Mouse (Mus musculus): Measurements from ENCODE around the gene Gm7534.
"Not testable (repeated sequence)": the region's sequence is repeated elsewhere in the genome, so short reads cannot be mapped to it uniquely, and the experiment has no call there.

Gene Gm7534

GRCm38 (mm10) chr4:134203340-134203896, 614 bp upstream of the Gm7534 start:
- no peak for DNase-seq (ENCODE audit: low spot score)

GRCm38 (mm10) chr4:134199371-134199770, 3.4 kb downstream of the Gm7534 start:
- no peak for DNase-seq (ENCODE audit: low spot score)

GRCm38 (mm10) chr4:134186268-134186667, 16.5 kb downstream of the Gm7534 start:
- DNase-seq (ENCODE audit: low spot score): no peak

GRCm38 (mm10) chr4:134185569-134185968, 17.2 kb downstream of the Gm7534 start:
- no peak for DNase-seq (ENCODE audit: low spot score)

GRCm38 (mm10) chr4:134183711-134184110, 19.1 kb downstream of the Gm7534 start:
- DNase-seq (ENCODE audit: low spot score): no peak

- no peak for DNase-seq (ENCODE audit: low spot score)
Observed at GRCm38 (mm10) chr4:134181825-134182224, 21.0 kb downstream of the Gm7534 start.

- no peak for DNase-seq (ENCODE audit: low spot score)
Observed at GRCm38 (mm10) chr4:134181112-134181511, 21.7 kb downstream of the Gm7534 start.

GRCm38 (mm10) chr4:134172391-134172790, 30.4 kb downstream of the Gm7534 start:
- no peak for DNase-seq (ENCODE audit: low spot score)

- no peak for DNase-seq (ENCODE audit: low spot score)
Observed at GRCm38 (mm10) chr4:134166906-134167305, 35.9 kb downstream of the Gm7534 start.

- DNase-seq (ENCODE audit: low spot score): no peak
Observed at GRCm38 (mm10) chr4:134165548-134166465, 37.0 kb downstream of the Gm7534 start.

GRCm38 (mm10) chr4:134165024-134165423, 37.8 kb downstream of the Gm7534 start:
- no peak for DNase-seq (ENCODE audit: low spot score)

GRCm38 (mm10) chr4:134164591-134164990, 38.2 kb downstream of the Gm7534 start:
- no peak for DNase-seq (ENCODE audit: low spot score)

- peak; percentile 36 for DNase-seq (ENCODE audit: low spot score)
Observed at GRCm38 (mm10) chr4:134160071-134160470, 42.7 kb downstream of the Gm7534 start.

GRCm38 (mm10) chr4:134158774-134159173, 44.0 kb downstream of the Gm7534 start:
- no peak for DNase-seq (ENCODE audit: low spot score)

- DNase-seq (ENCODE audit: low spot score): no peak
Observed at GRCm38 (mm10) chr4:134157558-134157957, 45.2 kb downstream of the Gm7534 start.

- peak; percentile 37 for DNase-seq (ENCODE audit: low spot score)
Observed at GRCm38 (mm10) chr4:134156744-134157143, 46.1 kb downstream of the Gm7534 start.

GRCm38 (mm10) chr4:134155961-134156465, 46.8 kb downstream of the Gm7534 start:
- DNase-seq (ENCODE audit: low spot score): no peak

GRCm38 (mm10) chr4:134155531-134155930, 47.3 kb downstream of the Gm7534 start:
- DNase-seq (ENCODE audit: low spot score): no peak

GRCm38 (mm10) chr4:134154354-134154753, 48.5 kb downstream of the Gm7534 start:
- DNase-seq (ENCODE audit: low spot score): no peak

GRCm38 (mm10) chr4:134153656-134154055, 49.1 kb downstream of the Gm7534 start:
- no peak for DNase-seq (ENCODE audit: low spot score)

- no peak for DNase-seq (ENCODE audit: low spot score)
Observed at GRCm38 (mm10) chr4:134152112-134152511, 50.7 kb downstream of the Gm7534 start.

GRCm38 (mm10) chr4:134149389-134149788, 53.4 kb downstream of the Gm7534 start:
- DNase-seq (ENCODE audit: low spot score): no peak

- not testable (repeated sequence) for DNase-seq (ENCODE audit: low spot score)
Observed at GRCm38 (mm10) chr4:134144297-134144696, 58.5 kb downstream of the Gm7534 start.

Data from urinary bladder, postnatal 14 days (tissue).